Mouse (Mus musculus) erythroblast, embryonic 14.5 days (primary cell): ENCODE measurements around the gene Mecr.

Source experiments
- GATA1 ChIP-seq: IDR thresholded peaks from 2 replicates; pipeline ENCODE4 v1.6.1; 2012; ENCODE audit warnings: low read length, inconsistent platforms, mixed read lengths
- TAL1 ChIP-seq: IDR thresholded peaks from 3 replicates; pipeline ENCODE4 v1.6.1; 2012; ENCODE audit warnings: low read length, inconsistent platforms, mixed read lengths

GRCm38 (mm10) chr4:131814869-131815268 lies 28.4 kb upstream of the Mecr start:
- no peak for TF ChIP-seq TAL1
- no peak for TF ChIP-seq GATA1
